Mouse (Mus musculus) liver, adult 2 months (tissue): ENCODE results near the gene Defa21.
"Not testable (repeated sequence)": the region's sequence is repeated elsewhere in the genome, so short reads cannot be mapped to it uniquely, and the experiment has no call there.

ENCODE experiments used
- CTCF ChIP-seq: fragments of 200-500 bp; IDR thresholded peaks from 2 replicates; pipeline ENCODE4 v1.5.1; 2011; ENCODE audit warnings: low read depth, low read length, control low read depth
- POLR2A ChIP-seq: fragments of 200-500 bp; IDR thresholded peaks from 2 replicates; pipeline ENCODE4 v1.6.1; 2011; ENCODE audit warnings: low read length, control low read depth; ENCODE audit not compliant: insufficient read depth; ENCODE audit errors: extremely low read depth

DNA sequence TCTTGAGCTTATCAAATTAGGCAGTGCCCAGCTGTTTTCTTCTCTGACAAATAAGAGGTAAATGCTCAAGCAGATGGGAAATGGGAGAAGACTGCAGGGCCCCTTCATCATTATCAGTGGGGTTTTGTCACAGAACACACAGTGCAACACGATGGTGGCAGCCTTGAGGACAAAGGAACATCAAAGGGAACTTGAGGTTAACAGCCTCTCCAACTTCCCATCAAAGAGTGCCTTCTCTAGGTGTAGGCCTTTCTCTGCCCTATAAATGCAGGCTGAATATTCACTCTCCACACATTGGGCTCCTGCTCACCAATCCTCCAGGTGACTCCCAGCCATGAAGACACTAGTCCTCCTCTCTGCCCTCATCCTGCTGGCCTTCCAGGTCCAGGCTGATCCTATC lies 29.4 kb downstream of the Defa21 start, which contains the start of gene Defa23:
- not testable (repeated sequence) for TF ChIP-seq POLR2A, CTCF
